8 mouse cellular contexts compared by ENCODE assay signal in the genomic region with DNA sequence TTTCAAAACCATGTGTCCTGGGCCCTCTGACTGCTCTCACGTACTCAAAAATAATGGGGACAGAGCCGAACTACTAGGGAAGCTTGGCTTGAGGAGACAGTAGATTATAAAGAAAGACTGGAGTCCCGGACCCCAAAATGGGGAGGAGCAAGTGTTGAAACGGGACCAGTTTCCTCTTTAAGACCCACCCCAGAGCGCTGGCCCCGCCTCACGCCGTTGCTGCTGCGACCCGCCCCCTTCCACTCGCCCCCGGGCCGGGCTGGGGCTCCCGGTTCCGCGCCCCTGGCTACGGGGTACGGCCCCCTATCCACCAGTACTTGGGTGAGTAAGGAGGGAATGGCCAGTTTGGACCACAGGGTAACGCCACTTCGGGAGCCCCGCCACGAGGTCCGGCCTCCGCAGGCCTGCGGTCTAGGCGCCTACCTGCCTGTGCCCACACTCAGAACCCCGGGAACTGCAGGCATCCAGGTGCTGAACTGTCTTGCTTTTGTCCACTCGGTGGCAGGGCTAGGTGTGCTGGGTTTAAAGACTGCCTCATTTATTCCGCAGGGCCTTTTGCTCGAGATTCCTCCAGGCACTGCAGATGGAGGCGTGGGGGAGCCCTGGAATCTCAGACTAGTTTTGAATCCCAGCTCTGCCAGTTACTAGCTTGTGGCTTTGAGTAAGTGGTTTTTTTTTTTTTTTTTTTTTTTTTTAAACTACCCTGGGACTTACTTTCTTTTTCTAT. TPM values are rescaled to one million over a fixed set of nuclear protein-coding genes. Genes with fewer than 3 reads are reported as not detected.
DNase-seq lines count a peak whose midpoint lies in the region; ATAC-seq lines count a peak whose summit lies in the region.

No protein-coding gene starts in this region.

- H3K27me3 ChIP-seq in hindbrain, embryonic 14.5 days (ENCODE audit: control insufficient read depth, insufficient read depth, low read length) = no peaks in the 10 kb centered on the region

- peak overlapping the region; percentile 75 for H3K9ac ChIP-seq in hindbrain, embryonic 14.5 days

- WGBS in hindbrain, embryonic 14.5 days = 2% methylated on average over 31 of the region's 31 CpGs

- peak; percentile 85 for ATAC-seq in hindbrain, embryonic 14.5 days (ENCODE audit: low FRiP score)
- ATAC-seq in megakaryocyte progenitor cell, adult 5-6 weeks (replicated peaks; ENCODE audit: poor library complexity) = peak; percentile 87

- H3K4me3 ChIP-seq in hindbrain, embryonic 14.5 days (replicated peaks; ENCODE audit: low read length) = peak overlapping the region; percentile 61

- peak overlapping the region; percentile 79 for H3K4me2 ChIP-seq in hindbrain, embryonic 14.5 days (replicated peaks)

- DNase-seq in WW6 (ENCODE audit: low read depth, low spot score) (peak; percentile 52), MN1 (ENCODE audit: low spot score) (no peak)
- DNase-seq in cerebellum, postnatal 25 days = peak; percentile 64 to 75
- peak; percentile 68 for DNase-seq in gastrocnemius, adult 18-20 months (ENCODE audit: low spot score)
- DNase-seq in hindbrain, embryonic 14.5 days (ENCODE audit: low spot score) = peak; percentile 56
- peak; percentile 64 to 66 for DNase-seq in left cerebral cortex, postnatal 25 days (ENCODE audit: low spot score in 2 of 2)
- peak; percentile 66 for DNase-seq in right cerebral cortex, postnatal 25 days

- H3K9me3 ChIP-seq in hindbrain, embryonic 14.5 days (ENCODE audit: control insufficient read depth, low read length) = no peaks in the 10 kb centered on the region

- intact Hi-C loops in left cerebral cortex, postnatal 25 days (cut with DNase I) = loop anchor here (2.0 kb wide), 1 partner anchor 28 kb away; no protein-coding TSS in a partner anchor

- H3K36me3 ChIP-seq in hindbrain, embryonic 14.5 days (replicated peaks; ENCODE audit: control insufficient read depth, insufficient read depth) = no peaks in the 10 kb centered on the region

- H3K4me1 ChIP-seq in hindbrain, embryonic 14.5 days (replicated peaks; ENCODE audit: control insufficient read depth, insufficient read depth, low read length) = no peaks in the 10 kb centered on the region

- no peak overlapping the region; the same call in 1 of the 2 replicates for H3K27ac ChIP-seq in hindbrain, embryonic 14.5 days

RNA-seq across cellular contexts. Expression of a gene that starts 13.0 kb away (rescaled TPM):
- total RNA-seq in gastrocnemius, adult 18-20 months (2021) = 10 to 100 TPM; 25.0 to 26.6 TPM
- polyA plus RNA-seq in hindbrain, embryonic 14.5 days (2014; fragmentation: Nextera tagmentation; extraction: Ambion mirVana) = 63.9 and 65.0 TPM in 2 replicates
- total RNA-seq in left cerebral cortex, postnatal 25 days (2021) = 10 to 100 TPM; 23.3 to 28.8 TPM
- total RNA-seq in megakaryocyte progenitor cell, adult 5-6 weeks (2015) = 71.9 and 80.7 TPM in 2 replicates
- total RNA-seq in megakaryocyte progenitor cell, adult 5-6 weeks (2017) = 30.6 and 32.9 TPM in 2 replicates

RNA-seq across cellular contexts. Expression of a gene that starts 13.0 kb away (rescaled TPM):
- total RNA-seq in gastrocnemius, adult 18-20 months (2021) = 10 to 100 TPM; 24.0 to 29.8 TPM
- polyA plus RNA-seq in hindbrain, embryonic 14.5 days (2014; fragmentation: Nextera tagmentation; extraction: Ambion mirVana) = 24.4 and 25.8 TPM in 2 replicates
- total RNA-seq in left cerebral cortex, postnatal 25 days (2021) = 10 to 100 TPM; 39.7 to 43.5 TPM
- 75.3 TPM in 2 replicates for total RNA-seq in megakaryocyte progenitor cell, adult 5-6 weeks (2015)
- total RNA-seq in megakaryocyte progenitor cell, adult 5-6 weeks (2017) = 41.3 and 46.1 TPM in 2 replicates

RNA-seq across cellular contexts. Expression of a gene that starts 32.9 kb away (rescaled TPM):
- 10 to 100 TPM; 13.8 to 17.4 TPM for total RNA-seq in gastrocnemius, adult 18-20 months (2021)
- 20.3 and 20.5 TPM in 2 replicates for polyA plus RNA-seq in hindbrain, embryonic 14.5 days (2014; fragmentation: Nextera tagmentation; extraction: Ambion mirVana)
- total RNA-seq in left cerebral cortex, postnatal 25 days (2021) = 10 to 100 TPM; 22.7 to 23.5 TPM
- 208 and 213 TPM in 2 replicates for total RNA-seq in megakaryocyte progenitor cell, adult 5-6 weeks (2015)
- 44.7 and 47.3 TPM in 2 replicates for total RNA-seq in megakaryocyte progenitor cell, adult 5-6 weeks (2017)

RNA-seq across cellular contexts. Expression of a gene that starts 44.6 kb away (rescaled TPM):
- 100 to 1,000 TPM; 169 to 172 TPM for total RNA-seq in gastrocnemius, adult 18-20 months (2021)
- polyA plus RNA-seq in hindbrain, embryonic 14.5 days (2014; fragmentation: Nextera tagmentation; extraction: Ambion mirVana) = 15.2 and 15.4 TPM in 2 replicates
- total RNA-seq in left cerebral cortex, postnatal 25 days (2021) = 10 to 100 TPM; 80.6 to 87.9 TPM
- 22.4 and 23.5 TPM in 2 replicates for total RNA-seq in megakaryocyte progenitor cell, adult 5-6 weeks (2015)
- total RNA-seq in megakaryocyte progenitor cell, adult 5-6 weeks (2017) = 33.5 and 36.4 TPM in 2 replicates
